Mouse (Mus musculus): ENCODE data around the gene Grb2.

Grb2 gene

DNA sequence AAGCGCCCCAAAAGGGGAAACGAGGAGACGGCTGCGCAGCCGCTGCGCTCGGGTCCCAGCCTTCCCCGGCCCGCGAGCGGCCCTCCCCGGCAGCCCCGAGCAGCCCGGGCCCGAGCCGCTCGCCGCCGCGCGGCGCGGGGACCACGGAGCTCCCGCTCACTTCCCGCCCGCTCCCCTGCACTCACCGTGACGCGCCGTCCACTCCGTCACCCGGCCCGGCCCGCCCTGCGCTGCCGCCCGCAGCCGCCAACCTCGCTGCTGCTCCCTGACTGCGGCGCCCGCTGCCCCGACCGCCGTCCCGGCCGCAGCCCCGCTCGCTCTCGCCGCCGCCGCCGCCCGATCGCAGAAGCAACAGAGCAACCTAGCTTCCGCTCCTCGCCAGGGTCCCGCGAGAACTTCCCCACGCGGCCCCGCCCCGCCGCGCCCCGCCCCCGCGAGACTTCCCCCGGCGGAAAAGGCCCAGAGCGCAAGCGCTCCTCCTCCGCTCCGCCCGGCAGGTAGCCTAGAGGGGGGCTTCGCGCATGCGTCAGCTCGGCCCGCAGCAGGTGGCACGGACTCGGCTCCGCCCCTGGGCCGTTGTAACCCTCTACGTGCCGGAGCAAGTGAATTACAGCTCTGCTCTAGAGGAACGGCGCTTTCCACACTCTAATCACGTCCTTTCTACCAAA is at the start of gene Grb2:
Gene Grb2 (minus strand): TSS at position 389 of the 668 bp plus-strand sequence.
- peak; percentile 94 for DNase-seq (ENCODE audit: low read depth)

DNA sequence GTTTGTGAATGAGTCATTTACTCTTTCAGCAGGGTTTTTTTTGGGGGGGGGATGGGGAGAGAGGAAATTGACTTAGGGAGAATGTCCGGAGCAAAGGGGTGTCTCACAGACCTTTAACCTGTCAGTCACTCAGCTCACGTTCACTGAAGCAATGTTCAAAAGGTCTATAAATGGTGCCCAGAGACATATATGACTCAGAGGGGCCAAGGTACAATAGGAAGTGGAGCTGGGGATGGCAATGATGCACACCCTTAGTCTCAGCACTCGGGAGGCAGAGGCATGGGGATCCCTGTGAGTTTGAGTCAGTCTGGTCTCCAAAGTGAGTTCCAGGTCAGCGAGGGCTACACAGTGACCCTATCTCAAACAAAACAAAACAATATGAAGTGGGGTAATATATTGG is 45.1 kb upstream of the Grb2 start:
- no peak for DNase-seq (ENCODE audit: low read depth)

- DNase-seq (ENCODE audit: low read depth): no peak
Measured at GRCm38 (mm10) chr11:115752653-115753052, 44.3 kb upstream of the Grb2 start.

DNA sequence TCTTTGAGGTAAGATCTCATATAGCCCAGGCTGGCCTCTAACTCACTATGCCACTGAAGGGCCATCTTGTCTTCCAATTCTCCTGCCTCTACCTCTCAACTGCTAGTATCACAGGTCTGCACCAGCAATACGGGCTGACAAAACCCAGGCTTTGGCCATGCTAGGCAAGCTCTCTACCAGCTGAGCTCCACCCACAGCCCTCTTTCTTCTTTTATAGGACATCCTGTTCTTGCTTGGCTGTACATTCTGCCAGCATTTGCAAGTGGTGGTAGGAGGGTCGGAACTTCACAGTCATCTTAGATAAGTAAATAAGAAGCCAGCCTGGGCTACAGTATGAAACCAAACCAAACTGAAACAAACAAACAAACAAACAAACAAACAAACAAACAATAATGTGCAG is 43.3 kb upstream of the Grb2 start:
- no peak for DNase-seq (ENCODE audit: low read depth)

GRCm38 (mm10) chr11:115749834-115750233 is 41.4 kb upstream of the Grb2 start:
- DNase-seq (ENCODE audit: low read depth): no peak

GRCm38 (mm10) chr11:115747351-115747750 is 39.0 kb upstream of the Grb2 start:
- no peak for DNase-seq (ENCODE audit: low read depth)

DNA sequence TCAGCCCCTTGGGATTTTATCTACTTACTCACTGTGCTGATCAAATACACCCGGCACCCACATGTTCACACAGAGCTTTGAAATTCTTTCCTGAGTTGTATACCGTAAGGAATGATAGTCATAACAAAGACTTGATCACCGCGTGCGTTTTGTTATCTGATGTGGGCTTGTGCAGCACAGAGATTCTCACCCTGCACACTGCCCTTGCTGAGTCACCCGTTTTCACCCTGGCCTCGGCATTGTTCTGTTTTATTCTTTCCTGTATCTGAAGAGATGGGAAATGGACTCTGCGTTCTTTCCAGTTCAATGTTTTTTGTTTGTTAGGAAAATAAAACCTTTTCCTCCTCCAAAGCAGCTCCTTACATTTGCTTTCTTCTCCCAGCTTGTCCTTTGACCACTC is 38.4 kb upstream of the Grb2 start:
- no peak for DNase-seq (ENCODE audit: low read depth)

DNA sequence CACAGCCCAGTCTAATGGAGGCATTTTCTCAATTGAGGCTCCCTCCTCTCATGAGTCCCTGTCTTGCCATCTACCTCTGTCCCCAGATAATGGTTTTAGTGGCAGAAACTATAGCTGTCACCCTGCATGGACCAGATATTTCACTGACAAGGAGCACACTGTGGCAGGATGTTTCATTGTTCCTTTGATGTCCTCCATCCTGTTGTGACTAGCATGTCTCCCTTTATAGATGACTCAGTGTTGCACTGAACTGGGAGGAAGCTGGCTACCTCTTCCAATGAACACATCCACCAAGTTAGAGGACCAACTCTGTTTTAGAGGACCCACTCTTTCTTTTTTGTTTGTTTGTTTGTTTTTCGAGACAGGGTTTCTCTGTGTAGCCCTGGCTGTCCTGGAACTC is 37.7 kb upstream of the Grb2 start:
- DNase-seq (ENCODE audit: low read depth): no peak

DNA sequence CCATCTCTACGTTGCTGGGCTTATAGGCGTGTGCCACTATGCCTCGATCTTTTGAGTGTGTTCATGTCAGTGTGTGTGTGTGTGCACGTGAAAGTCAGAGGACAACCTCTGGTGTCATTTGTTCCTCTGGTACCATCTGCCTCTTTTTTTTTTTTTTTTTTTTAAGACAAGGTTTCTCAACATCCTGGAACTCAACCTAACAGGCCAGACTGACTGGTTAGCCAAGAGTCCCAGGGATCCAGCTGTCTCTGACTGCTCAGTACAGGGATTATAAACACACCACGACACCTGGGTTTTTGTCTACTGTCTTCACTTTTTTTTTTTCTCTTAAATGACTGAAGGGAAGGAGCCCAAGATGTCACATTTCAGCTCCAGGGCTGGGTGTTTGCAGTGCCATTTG is 36.0 kb upstream of the Grb2 start:
- DNase-seq (ENCODE audit: low read depth): no peak

- no peak for DNase-seq (ENCODE audit: low read depth)
Measured at GRCm38 (mm10) chr11:115742926-115743325, 34.5 kb upstream of the Grb2 start.

- no peak for DNase-seq (ENCODE audit: low read depth)
Measured at GRCm38 (mm10) chr11:115741070-115741469, 32.7 kb upstream of the Grb2 start.

- no peak for DNase-seq (ENCODE audit: low read depth)
Measured at GRCm38 (mm10) chr11:115738275-115738885, 30.0 kb upstream of the Grb2 start.

GRCm38 (mm10) chr11:115737608-115738208 is 29.3 kb upstream of the Grb2 start:
- no peak for DNase-seq (ENCODE audit: low read depth)

DNA sequence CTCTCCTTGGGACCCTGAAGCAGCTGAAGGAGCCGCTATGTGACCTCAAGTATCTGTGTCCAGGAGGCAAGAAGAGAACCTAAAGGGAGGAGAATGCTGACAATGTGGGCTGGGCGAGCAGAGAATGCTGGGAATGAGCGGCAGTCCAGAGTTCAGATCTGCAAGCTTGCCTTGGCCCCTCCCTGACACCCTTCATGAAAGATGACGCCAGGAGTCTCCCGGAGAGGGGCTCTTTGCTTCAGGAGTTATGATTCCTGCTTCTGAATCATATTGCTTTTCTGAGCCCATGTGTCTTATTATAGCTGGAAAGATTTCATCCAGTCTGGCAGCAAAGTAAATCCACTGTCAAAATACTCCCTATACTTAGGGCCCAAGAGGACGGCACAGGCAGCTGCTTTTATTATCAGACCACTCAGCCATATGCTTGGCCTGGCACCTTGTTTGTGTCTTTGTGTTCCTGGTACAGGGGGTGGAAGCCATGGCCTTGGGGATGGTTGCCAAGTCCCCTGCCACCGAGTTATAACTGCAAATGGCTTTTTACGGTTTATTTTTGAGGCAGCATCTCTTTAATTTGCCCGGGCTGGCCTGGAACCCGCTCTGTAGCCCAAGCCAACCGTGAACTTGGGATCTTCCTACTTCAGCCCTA is 25.8 kb upstream of the Grb2 start:
- DNase-seq (ENCODE audit: low read depth): no peak

DNA sequence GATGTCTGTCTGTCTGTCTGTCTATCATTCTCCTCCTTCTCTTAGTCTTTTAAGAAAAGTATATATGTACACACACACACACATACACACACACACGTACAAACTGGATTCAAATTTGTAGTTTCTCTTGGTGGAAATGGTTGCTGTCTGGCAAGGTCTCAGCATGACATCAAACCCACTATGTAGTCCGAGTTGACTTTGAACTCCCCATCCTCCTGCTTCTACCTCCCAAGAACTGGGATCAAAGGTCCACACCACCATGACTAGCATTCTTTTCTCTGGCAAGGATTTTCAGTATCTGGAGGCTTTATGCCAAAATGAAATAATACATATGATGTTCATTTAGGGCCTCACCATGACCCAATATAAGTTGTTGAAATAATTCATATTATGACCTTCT is 14.8 kb upstream of the Grb2 start:
- no peak for DNase-seq (ENCODE audit: low read depth)

DNA sequence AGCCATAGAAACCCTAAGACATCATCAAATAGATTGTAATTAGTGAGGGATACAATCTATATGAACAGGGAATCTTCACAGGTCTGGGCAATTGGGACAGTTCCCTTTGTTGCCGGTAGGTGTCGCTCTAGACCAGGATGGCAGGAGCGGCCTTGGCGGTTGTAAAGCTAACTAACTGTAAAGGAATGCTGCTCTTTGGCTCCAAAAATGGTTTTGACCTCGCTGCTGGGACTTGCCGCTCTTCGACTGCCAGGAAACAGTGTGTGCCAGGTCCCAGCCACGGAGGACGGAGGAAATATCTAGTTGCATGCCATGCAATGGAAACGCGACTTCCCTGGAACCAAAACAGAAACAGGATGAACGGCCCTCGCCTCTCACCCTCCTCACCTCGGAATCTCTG is 14.2 kb upstream of the Grb2 start:
- no peak for DNase-seq (ENCODE audit: low read depth)

- no peak for DNase-seq (ENCODE audit: low read depth)
Measured at GRCm38 (mm10) chr11:115717660-115718390, 9.4 kb upstream of the Grb2 start.

DNA sequence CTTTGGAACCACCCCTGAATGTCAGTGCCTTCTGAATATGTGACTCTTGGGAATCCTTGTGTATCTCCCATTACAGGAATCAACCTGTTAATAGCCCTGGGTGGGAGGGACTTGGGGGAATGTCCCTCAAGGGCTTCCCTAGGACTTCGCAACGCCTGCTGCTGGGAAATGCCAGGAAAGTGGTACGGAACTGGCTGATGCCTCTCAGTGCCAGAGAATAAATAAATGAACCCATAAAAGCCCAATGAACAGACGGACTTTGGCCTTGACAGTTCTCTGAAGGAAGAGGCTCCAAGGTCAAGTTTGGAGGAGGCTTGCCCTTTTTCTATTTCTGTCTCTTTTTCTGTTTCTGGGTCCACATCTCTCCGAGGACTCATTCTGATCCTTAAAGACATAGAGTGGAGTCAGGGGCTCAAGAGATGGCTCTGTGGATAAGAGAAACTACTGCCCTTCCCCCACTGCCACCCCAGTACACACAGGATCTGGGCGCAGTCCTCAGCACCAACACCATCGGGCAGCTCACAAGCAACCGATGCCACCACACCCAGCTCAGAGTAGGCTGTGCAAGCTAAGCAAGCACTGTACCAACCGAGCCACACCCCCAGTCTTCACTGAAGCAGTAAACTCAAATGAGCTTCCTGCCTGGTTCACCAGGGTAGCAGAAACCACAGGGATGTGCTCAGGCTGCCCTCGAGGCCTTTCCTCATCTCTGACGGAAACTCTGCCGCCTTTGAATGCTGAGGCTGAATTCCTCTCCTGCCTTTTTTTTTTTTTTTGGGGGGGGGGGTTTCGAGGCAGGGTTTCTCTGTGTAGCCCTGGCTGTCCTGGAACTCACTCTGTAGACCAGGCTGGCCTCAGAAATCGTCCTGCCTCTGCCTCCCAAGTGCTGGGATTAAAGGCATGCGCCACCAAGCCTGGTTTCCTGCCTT is 8.3 kb upstream of the Grb2 start:
- no peak for DNase-seq (ENCODE audit: low read depth)

DNA sequence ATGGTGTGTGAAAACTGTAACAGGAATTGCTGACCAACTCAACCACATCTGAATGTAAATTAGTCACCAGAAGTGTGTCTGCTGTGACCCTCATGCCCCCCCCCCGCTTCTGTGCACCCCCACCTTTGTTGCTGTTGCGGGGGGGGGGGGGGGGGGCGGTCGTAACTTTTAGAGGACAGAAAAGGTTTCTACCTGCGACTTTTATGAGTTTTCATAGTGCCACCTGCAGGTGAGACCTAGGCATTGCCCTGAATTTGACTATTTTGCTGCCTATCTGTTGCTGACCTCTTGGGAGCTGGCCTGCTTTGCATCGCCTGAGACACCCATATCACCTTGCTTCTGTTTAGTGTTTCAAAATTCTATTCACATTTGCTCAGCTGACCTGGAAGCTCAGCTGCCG is 6.1 kb upstream of the Grb2 start:
- no peak for DNase-seq (ENCODE audit: low read depth)

- DNase-seq (ENCODE audit: low read depth): no peak
Measured at GRCm38 (mm10) chr11:115713447-115713846, 5.0 kb upstream of the Grb2 start.

- no peak for DNase-seq (ENCODE audit: low read depth)
Measured at GRCm38 (mm10) chr11:115712674-115713298, 4.4 kb upstream of the Grb2 start.
